Mouse (Mus musculus): ENCODE measurements around the gene Slc25a1. TPM values are rescaled to one million over a fixed set of nuclear protein-coding genes. Genes with fewer than 3 reads are reported as not detected.

The Slc25a1 gene
- polyA plus RNA-seq, 1 experiment from 2014 or later = 138 TPM

GRCm38 (mm10) chr16:17929631-17930030 is 1.6 kb upstream of the Slc25a1 start:
- 73% methylated on average over 2 of the region's 2 CpGs for WGBS
- Histone ChIP-seq H3K36me3 (ENCODE audit: control insufficient read depth, insufficient read depth, low read length) (peaks cover 13% of the 10 kb centered on the region), H3K4me1 (replicated peaks; ENCODE audit: control insufficient read depth, insufficient read depth, low read length) (peaks cover 23% of the 10 kb centered on the region), H3K4me3 (ENCODE audit: low read depth, low read length) (no peak overlapping the region), H3K4me2 (no peak overlapping the region), H3K9me3 (ENCODE audit: control insufficient read depth, low read length) (no peaks in the 10 kb centered on the region), H3K9ac (ENCODE audit: low read depth, low read length) (peak overlapping the region; percentile 88), H3K27me3 (replicated peaks; ENCODE audit: control insufficient read depth, insufficient read depth, low read length) (no peaks in the 10 kb centered on the region), H3K27ac (ENCODE audit: low read depth, low read length) (peak overlapping the region; percentile 98; the same call in 1 of the 2 replicates)
- no peak for ATAC-seq (replicated peaks; ENCODE audit: low FRiP score)
- DNase-seq (ENCODE audit: low spot score) = no peak

GRCm38 (mm10) chr16:17929211-17929610 is 1.2 kb upstream of the Slc25a1 start:
- peak overlapping the region; percentile 91; the same call in 1 of the 2 replicates for H3K4me3 ChIP-seq (ENCODE audit: low read depth, low read length)
- H3K9ac ChIP-seq (ENCODE audit: low read depth, low read length) = peak overlapping the region; percentile 88
- ATAC-seq (replicated peaks; ENCODE audit: low FRiP score) (no peak), DNase-seq (ENCODE audit: low spot score) (no peak)
- H3K27ac ChIP-seq (ENCODE audit: low read depth, low read length) = peak overlapping the region; percentile 98
- H3K27me3 ChIP-seq (replicated peaks; ENCODE audit: control insufficient read depth, insufficient read depth, low read length) = no peaks in the 10 kb centered on the region
- H3K36me3 ChIP-seq (ENCODE audit: control insufficient read depth, insufficient read depth, low read length) = peaks cover 13% of the 10 kb centered on the region
- H3K4me1 ChIP-seq (replicated peaks; ENCODE audit: control insufficient read depth, insufficient read depth, low read length) = peaks cover 20% of the 10 kb centered on the region
- peak overlapping the region; percentile 95 for H3K4me2 ChIP-seq
- 24% methylated on average over 2 of the region's 2 CpGs for WGBS
- H3K9me3 ChIP-seq (ENCODE audit: control insufficient read depth, low read length) = no peaks in the 10 kb centered on the region

- Histone ChIP-seq H3K27ac (ENCODE audit: low read depth, low read length) (peak overlapping the region; percentile 98), H3K4me1 (replicated peaks; ENCODE audit: control insufficient read depth, insufficient read depth, low read length) (peaks cover 15% of the 10 kb centered on the region), H3K4me2 (peak overlapping the region; percentile 95), H3K4me3 (ENCODE audit: low read depth, low read length) (peak overlapping the region; percentile 91), H3K36me3 (ENCODE audit: control insufficient read depth, insufficient read depth, low read length) (peaks cover 13% of the 10 kb centered on the region), H3K9me3 (ENCODE audit: control insufficient read depth, low read length) (no peaks in the 10 kb centered on the region), H3K9ac (ENCODE audit: low read depth, low read length) (peak overlapping the region; percentile 88), H3K27me3 (replicated peaks; ENCODE audit: control insufficient read depth, insufficient read depth, low read length) (no peaks in the 10 kb centered on the region)
- DNase-seq (ENCODE audit: low spot score) (peak; percentile 80), ATAC-seq (replicated peaks; ENCODE audit: low FRiP score) (peak; percentile 67)
- WGBS = under 1% methylated on average over 9 of the region's 9 CpGs
Observed at GRCm38 (mm10) chr16:17928627-17929104, 647 bp upstream of the Slc25a1 start.

GRCm38 (mm10) chr16:17927351-17928082 is 502 bp downstream of the Slc25a1 start:
- H3K27ac ChIP-seq (ENCODE audit: low read depth, low read length) = peak overlapping the region; percentile 98
- WGBS = under 1% methylated on average over 72 of the region's 72 CpGs
- peak overlapping the region; percentile 95 for H3K4me2 ChIP-seq
- H3K4me3 ChIP-seq (ENCODE audit: low read depth, low read length) = peak overlapping the region; percentile 91
- H3K27me3 ChIP-seq (replicated peaks; ENCODE audit: control insufficient read depth, insufficient read depth, low read length) = no peaks in the 10 kb centered on the region
- peak overlapping the region; percentile 88 for H3K9ac ChIP-seq (ENCODE audit: low read depth, low read length)
- no peak for DNase-seq (ENCODE audit: low spot score)
- peaks cover 13% of the 10 kb centered on the region for H3K36me3 ChIP-seq (ENCODE audit: control insufficient read depth, insufficient read depth, low read length)
- H3K9me3 ChIP-seq (ENCODE audit: control insufficient read depth, low read length) = no peaks in the 10 kb centered on the region
- ATAC-seq (replicated peaks; ENCODE audit: low FRiP score) = peak; percentile 31
- H3K4me1 ChIP-seq (replicated peaks; ENCODE audit: control insufficient read depth, insufficient read depth, low read length) = peaks cover 23% of the 10 kb centered on the region

- WGBS = 1% methylated on average over 14 of the region's 14 CpGs
- H3K4me1 ChIP-seq (replicated peaks; ENCODE audit: control insufficient read depth, insufficient read depth, low read length) = peaks cover 28% of the 10 kb centered on the region
- ATAC-seq (replicated peaks; ENCODE audit: low FRiP score) = no peak
- peak overlapping the region; percentile 96 for H3K9ac ChIP-seq (ENCODE audit: low read depth, low read length)
- peak overlapping the region; percentile 98 for H3K4me2 ChIP-seq
- no peak for DNase-seq (ENCODE audit: low spot score)
- H3K27me3 ChIP-seq (replicated peaks; ENCODE audit: control insufficient read depth, insufficient read depth, low read length) = peaks cover 9% of the 10 kb centered on the region
- peaks cover 13% of the 10 kb centered on the region for H3K36me3 ChIP-seq (ENCODE audit: control insufficient read depth, insufficient read depth, low read length)
- peak overlapping the region; percentile 94 for H3K27ac ChIP-seq (ENCODE audit: low read depth, low read length)
- no peaks in the 10 kb centered on the region for H3K9me3 ChIP-seq (ENCODE audit: control insufficient read depth, low read length)
- H3K4me3 ChIP-seq (ENCODE audit: low read depth, low read length) = peak overlapping the region; percentile 88
Observed at GRCm38 (mm10) chr16:17922163-17922538, 5.9 kb downstream of the Slc25a1 start.

- peak; percentile 92 for DNase-seq (ENCODE audit: low spot score)
- 2% methylated on average over 47 of the region's 47 CpGs for WGBS
- peaks cover 13% of the 10 kb centered on the region for H3K36me3 ChIP-seq (ENCODE audit: control insufficient read depth, insufficient read depth, low read length)
Observed at GRCm38 (mm10) chr16:17921325-17922162, 6.5 kb downstream of the Slc25a1 start.

GRCm38 (mm10) chr16:17920586-17920985 is 7.4 kb downstream of the Slc25a1 start:
- H3K36me3 ChIP-seq (ENCODE audit: control insufficient read depth, insufficient read depth, low read length) = peaks cover 6% of the 10 kb centered on the region; the same call in 1 of the 2 replicates
- peaks cover 24% of the 10 kb centered on the region for H3K27me3 ChIP-seq (replicated peaks; ENCODE audit: control insufficient read depth, insufficient read depth, low read length)
- H3K4me1 ChIP-seq (replicated peaks; ENCODE audit: control insufficient read depth, insufficient read depth, low read length) = peaks cover 20% of the 10 kb centered on the region
- peak overlapping the region; percentile 88; the same call in 1 of the 2 replicates for H3K4me3 ChIP-seq (ENCODE audit: low read depth, low read length)
- H3K9me3 ChIP-seq (ENCODE audit: control insufficient read depth, low read length) = no peaks in the 10 kb centered on the region
- H3K27ac ChIP-seq (ENCODE audit: low read depth, low read length) = peak overlapping the region; percentile 94; the same call in 1 of the 2 replicates
- 14% methylated on average over 20 of the region's 20 CpGs for WGBS
- no peak for DNase-seq (ENCODE audit: low spot score)
- peak overlapping the region; percentile 30 for H3K9ac ChIP-seq (ENCODE audit: low read depth, low read length)
- H3K4me2 ChIP-seq = peak overlapping the region; percentile 98
- ATAC-seq (replicated peaks; ENCODE audit: low FRiP score) = no peak

More at GRCm38 (mm10) chr16:17921325-17922162, 6.5 kb downstream of the Slc25a1 start:
- Histone ChIP-seq H3K9ac (ENCODE audit: low read depth, low read length) (peak overlapping the region; percentile 96), H3K27ac (ENCODE audit: low read depth, low read length) (peak overlapping the region; percentile 94), H3K4me1 (replicated peaks; ENCODE audit: control insufficient read depth, insufficient read depth, low read length) (peaks cover 23% of the 10 kb centered on the region), H3K4me2 (peak overlapping the region; percentile 98), H3K27me3 (replicated peaks; ENCODE audit: control insufficient read depth, insufficient read depth, low read length) (peaks cover 14% of the 10 kb centered on the region), H3K9me3 (ENCODE audit: control insufficient read depth, low read length) (no peaks in the 10 kb centered on the region), H3K4me3 (ENCODE audit: low read depth, low read length) (peak overlapping the region; percentile 88)
- peak; percentile 93 for ATAC-seq (replicated peaks; ENCODE audit: low FRiP score)

Data from liver, embryonic 11.5 days (tissue).